Mouse (Mus musculus) embryonic fibroblast, embryonic 13.5 days (primary cell): Measurements from ENCODE around the gene Meig1.

ENCODE experiments used
- CTCF ChIP-seq: IDR thresholded peaks from 2 replicates; pipeline ENCODE4 v1.5.1; 2011; ENCODE audit warnings: mild to moderate bottlenecking, control low read depth, low read length, moderate library complexity, borderline replicate concordance; ENCODE audit not compliant: insufficient read depth
- POLR2A ChIP-seq: IDR thresholded peaks from 2 replicates; pipeline ENCODE4 v1.6.1; 2011; ENCODE audit warnings: low read depth, mild to moderate bottlenecking, control low read depth, low read length, moderate library complexity

DNA sequence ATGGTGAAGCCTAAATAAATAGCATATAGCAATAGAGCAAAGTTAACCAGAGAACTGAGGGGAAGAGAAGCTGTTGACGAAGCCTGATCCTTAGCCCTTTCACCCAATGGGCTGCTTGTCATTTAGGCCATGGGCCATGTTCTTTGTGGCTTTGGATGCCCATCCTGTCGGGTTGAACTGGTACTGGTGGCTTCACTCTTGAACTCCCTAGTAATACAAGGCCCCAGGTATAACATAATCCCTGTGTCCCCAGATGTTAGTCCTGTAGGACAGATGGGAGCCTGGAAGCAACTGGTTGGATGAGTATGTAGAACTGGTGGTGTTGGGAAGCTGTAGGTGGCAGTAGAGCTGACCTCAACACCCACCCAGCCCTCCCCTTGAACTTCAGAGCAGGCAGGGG lies 30.5 kb downstream of the Meig1 start:
- TF ChIP-seq POLR2A: no peak
- TF ChIP-seq CTCF: no peak
